Mouse (Mus musculus): ENCODE data around the gene Tmem51.

DNA sequence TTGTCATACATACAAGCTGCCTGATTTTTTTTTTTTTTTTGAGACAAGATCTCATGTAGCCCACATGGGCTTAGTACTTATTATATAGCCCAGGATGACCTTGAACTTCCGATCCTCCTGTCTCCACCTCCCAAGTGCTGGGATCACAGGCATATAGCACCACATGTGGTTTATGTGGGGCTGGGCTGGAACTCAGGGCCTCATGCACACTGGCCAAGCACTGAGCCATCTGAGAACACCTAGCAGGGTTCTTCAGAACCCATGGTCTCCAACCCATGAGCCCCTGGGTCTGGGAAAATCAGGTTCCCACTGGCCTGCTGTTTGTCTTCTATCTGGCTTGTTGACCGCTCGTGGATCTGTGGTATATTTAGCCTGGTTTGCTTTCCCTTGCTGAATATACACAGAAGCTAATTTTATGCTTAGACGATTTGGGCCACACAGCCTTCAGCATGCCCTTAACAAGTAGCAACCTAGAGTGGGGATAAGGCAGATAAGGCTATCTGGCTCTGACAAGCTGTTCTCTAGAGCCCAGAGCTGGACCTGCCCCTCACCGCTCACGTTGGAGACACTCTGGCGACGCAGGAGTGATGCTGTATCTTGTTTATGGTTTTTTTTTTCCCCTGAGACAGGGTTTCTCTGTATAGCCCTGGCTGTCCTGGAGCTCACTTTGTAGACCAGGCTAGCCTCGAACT lies 44.3 kb downstream of the Tmem51 start:
- TF ChIP-seq CTCF (IDR thresholded peaks at IDR 0.05; ENCODE audit: low read depth, low read length) (no peak), POLR2A (IDR thresholded peaks at IDR 0.05; ENCODE audit: extremely low read depth, insufficient read depth, low read length) (no peak)
